Mouse (Mus musculus) intestine, postnatal 0 days (tissue): ENCODE measurements around the gene Gm11077. TPM values are rescaled to one million over a fixed set of nuclear protein-coding genes. Genes with fewer than 3 reads are reported as not detected.

Source experiments
- ATAC-seq: fragments of 200-750 bp; cut with Nextera tagmentation; 2 replicates; pipeline ENCODE4 v1.8.0; 2017; ENCODE audit warnings: mild to moderate bottlenecking, moderate TSS enrichment, moderate library complexity
- H3K27ac ChIP-seq: fragments of 300-500 bp; sonication (generic); 2 replicates; pipeline ENCODE4 v1.5.1; 2014; ENCODE audit warnings: mild to moderate bottlenecking, low read depth, low read length, moderate library complexity
- H3K27me3 ChIP-seq: fragments of 300-500 bp; sonication (generic); replicated peaks from 2 replicates; pipeline ENCODE4 v1.6.1; 2014; ENCODE audit warnings: low read length, mixed read lengths; ENCODE audit not compliant: control insufficient read depth, insufficient read depth
- H3K36me3 ChIP-seq: fragments of 300-500 bp; sonication (generic); 2 replicates; pipeline ENCODE4 v1.6.1; 2014; ENCODE audit warnings: mild to moderate bottlenecking, moderate library complexity; ENCODE audit not compliant: control insufficient read depth, insufficient read depth
- H3K4me1 ChIP-seq: fragments of 300-500 bp; sonication (generic); replicated peaks from 2 replicates; pipeline ENCODE4 v1.6.1; 2014; ENCODE audit warnings: antibody characterized with exemption, low read length, mixed read lengths; ENCODE audit not compliant: control insufficient read depth, insufficient read depth
- H3K4me2 ChIP-seq: fragments of 300-500 bp; sonication (generic); replicated peaks from 2 replicates; pipeline ENCODE4 v1.6.1; 2014; ENCODE audit warnings: low read depth, mild to moderate bottlenecking, moderate library complexity
- H3K4me3 ChIP-seq: fragments of 300-500 bp; sonication (generic); 2 replicates; pipeline ENCODE4 v1.5.1; 2014; ENCODE audit warnings: low read depth, low read length
- H3K9ac ChIP-seq: fragments of 300-500 bp; sonication (generic); 2 replicates; pipeline ENCODE4 v1.6.1; 2014; ENCODE audit warnings: mild to moderate bottlenecking, low read depth, low read length
- H3K9me3 ChIP-seq: fragments of 300-500 bp; sonication (generic); 2 replicates; pipeline ENCODE4 v1.6.1; 2016; ENCODE audit warnings: mixed run types; ENCODE audit not compliant: control insufficient read depth
- CTCF ChIP-seq: sonication (generic); IDR thresholded peaks from 2 replicates; pipeline ENCODE4 v1.5.1; 2016; ENCODE audit warnings: low read depth, mild to moderate bottlenecking, control low read depth, antibody characterized with exemption, moderate library complexity
- WGBS: fragments of 180-500 bp; shearing (Covaris S2); extraction: QIAGEN DNeasy Blood & Tissue Kit; methylation state at CpG from one replicate; pipeline ENCODE4 v1.1.7; 2014; 5-methylcytosine and 5-hydroxymethylcytosine counted together
- polyA plus RNA-seq: library from polyadenylated mRNA; unstranded; fragments of >200 nt; fragmentation: Nextera tagmentation; extraction: Ambion mirVana; gene quantifications from 2 replicates; pipeline ENCODE4 v1.2.1, GENCODE M21; 2015

Gm11077 gene
- polyA plus RNA-seq, 1 experiment from 2014 or later = not detected

DNA sequence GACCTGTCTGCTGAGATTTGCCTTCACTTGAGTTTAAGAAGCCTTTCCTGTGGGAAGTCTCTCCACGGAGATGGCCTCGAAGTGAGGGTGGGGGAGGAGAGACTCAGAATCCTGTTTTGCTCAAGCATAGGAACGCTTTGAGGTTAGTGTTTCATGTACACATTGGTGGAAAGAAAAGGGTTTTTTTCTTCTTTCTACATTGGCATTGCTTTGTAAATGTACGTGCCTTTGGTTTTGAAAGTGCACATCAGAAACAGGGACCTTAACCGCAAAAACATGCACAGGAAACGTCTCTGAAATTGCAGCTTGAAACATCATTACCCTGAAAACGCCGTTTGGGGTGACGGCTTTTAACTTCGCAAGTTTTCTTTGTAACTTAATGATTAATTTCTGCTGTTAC, 21.0 kb upstream of the Gm11077 start:
- H3K9me3 ChIP-seq = peaks cover 4% of the 10 kb centered on the region
- ATAC-seq = no peak
- H3K4me1 ChIP-seq = no peaks in the 10 kb centered on the region
- no peak overlapping the region for H3K4me3 ChIP-seq
- no peaks in the 10 kb centered on the region for H3K27me3 ChIP-seq
- no peak overlapping the region for H3K4me2 ChIP-seq
- no peak for TF ChIP-seq CTCF
- no peaks in the 10 kb centered on the region for H3K36me3 ChIP-seq
- no peak overlapping the region for H3K27ac ChIP-seq
- no peak overlapping the region for H3K9ac ChIP-seq
- 68% methylated on average over 10 of the region's 10 CpGs for WGBS

DNA sequence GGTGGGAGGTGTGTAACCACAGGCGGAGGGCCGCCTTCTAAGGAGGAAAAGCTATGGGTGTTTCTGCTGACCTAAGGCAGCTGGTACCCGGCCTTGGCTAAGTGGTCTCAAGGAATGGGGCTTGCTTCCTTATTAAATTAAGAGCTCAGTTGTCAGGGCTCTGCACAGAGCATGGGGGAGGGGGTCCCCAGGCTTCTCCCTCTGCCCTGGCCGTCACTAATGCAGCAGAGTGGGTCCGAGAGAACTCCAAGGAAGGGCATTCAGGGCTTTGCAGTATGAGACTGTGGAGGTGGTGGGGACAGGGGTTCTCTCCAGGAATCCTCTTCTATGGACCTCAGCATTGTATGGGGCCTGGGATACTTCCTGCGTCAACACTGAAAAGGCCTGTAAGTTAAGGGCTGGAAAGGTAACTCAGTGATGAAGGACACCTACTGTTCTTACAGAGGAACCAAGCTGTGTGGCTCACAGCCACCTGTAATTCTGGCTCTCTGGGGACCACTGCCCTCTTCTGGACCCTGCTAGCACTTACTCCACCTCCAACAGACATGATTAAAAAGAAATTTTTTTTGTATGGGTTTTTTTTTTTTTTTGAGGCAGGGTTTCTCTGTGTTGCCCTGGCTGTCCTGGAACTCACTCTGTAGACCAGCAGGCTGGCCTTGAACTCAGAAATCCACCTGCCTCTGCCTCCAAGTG, 19.5 kb upstream of the Gm11077 start:
- H3K36me3 ChIP-seq = no peaks in the 10 kb centered on the region
- no peaks in the 10 kb centered on the region for H3K27me3 ChIP-seq
- peaks cover 4% of the 10 kb centered on the region for H3K9me3 ChIP-seq
- no peak overlapping the region for H3K4me2 ChIP-seq
- H3K4me1 ChIP-seq = no peaks in the 10 kb centered on the region
- ATAC-seq = no peak
- no peak overlapping the region for H3K9ac ChIP-seq
- peak; percentile 58 for TF ChIP-seq CTCF
- H3K4me3 ChIP-seq = no peak overlapping the region
- H3K27ac ChIP-seq = no peak overlapping the region
- WGBS = 87% methylated on average over 6 of the region's 6 CpGs

DNA sequence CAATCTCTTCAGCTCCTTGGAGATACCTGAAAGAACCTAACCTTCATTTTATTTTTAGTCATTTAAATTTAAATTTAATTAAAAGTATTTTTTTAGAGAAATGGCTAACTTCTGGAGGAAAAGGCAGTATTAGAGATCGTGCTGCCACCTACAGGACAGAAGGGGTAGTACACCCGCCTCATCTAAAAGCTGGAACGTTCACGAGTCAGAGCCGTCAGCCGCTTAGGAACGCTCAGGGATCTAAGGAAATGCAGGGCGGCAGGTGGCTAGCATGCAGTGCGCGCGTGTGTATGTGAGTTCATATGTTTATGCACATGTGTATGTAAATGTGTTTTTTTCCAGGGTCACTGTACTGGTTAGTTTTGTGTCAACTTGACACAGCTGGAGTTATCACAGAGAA, 16.3 kb upstream of the Gm11077 start:
- no peaks in the 10 kb centered on the region for H3K9me3 ChIP-seq
- no peaks in the 10 kb centered on the region for H3K4me1 ChIP-seq
- H3K4me3 ChIP-seq = no peak overlapping the region
- 7% methylated on average over 11 of the region's 11 CpGs for WGBS
- 0 out of 2 replicates have a peak, but pooled peaks have one; percentile 41 for ATAC-seq
- H3K4me2 ChIP-seq = no peak overlapping the region
- H3K27me3 ChIP-seq = no peaks in the 10 kb centered on the region
- peak; percentile 81 for TF ChIP-seq CTCF
- H3K27ac ChIP-seq = no peak overlapping the region
- H3K9ac ChIP-seq = no peak overlapping the region
- no peaks in the 10 kb centered on the region for H3K36me3 ChIP-seq

DNA sequence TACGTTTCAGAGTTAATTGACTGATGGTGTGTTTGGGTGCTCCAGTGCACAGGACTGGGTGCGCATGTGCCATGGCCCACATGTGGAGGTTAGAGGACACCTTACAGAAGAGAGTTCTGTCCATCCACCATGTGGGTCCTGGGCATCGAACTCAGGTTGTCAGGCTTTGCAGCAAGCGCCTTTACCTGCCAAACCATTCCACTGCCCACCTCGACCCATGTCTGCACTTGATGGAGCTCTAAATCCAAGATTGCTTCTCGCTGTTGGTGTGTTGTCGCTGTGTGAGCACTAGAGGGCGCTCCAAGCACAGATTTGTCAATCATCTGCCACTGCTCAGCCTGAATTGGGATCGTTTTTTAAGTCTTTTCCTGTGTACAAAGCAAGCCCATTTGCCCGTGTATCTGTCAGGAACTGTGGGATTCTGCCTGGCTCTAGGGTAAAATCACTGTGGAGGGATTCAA, 14.1 kb upstream of the Gm11077 start:
- WGBS = 19% methylated on average over 10 of the region's 10 CpGs

GRCm38 (mm10) chr6:140722058-140722457, 7.0 kb upstream of the Gm11077 start:
- no peak overlapping the region for H3K9ac ChIP-seq
- WGBS = 81% methylated on average over 10 of the region's 10 CpGs
- no peak overlapping the region for H3K4me2 ChIP-seq
- no peak for TF ChIP-seq CTCF
- no peak overlapping the region for H3K4me3 ChIP-seq
- H3K27ac ChIP-seq = no peak overlapping the region
- H3K36me3 ChIP-seq = no peaks in the 10 kb centered on the region
- H3K4me1 ChIP-seq = no peaks in the 10 kb centered on the region
- no peaks in the 10 kb centered on the region for H3K9me3 ChIP-seq
- ATAC-seq = no peak
- no peaks in the 10 kb centered on the region for H3K27me3 ChIP-seq

More for the DNA sequence above, 14.1 kb upstream of the Gm11077 start:
- TF ChIP-seq CTCF = peak; percentile 96
- H3K4me2 ChIP-seq = no peak overlapping the region
- H3K4me3 ChIP-seq = no peak overlapping the region
- no peaks in the 10 kb centered on the region for H3K4me1 ChIP-seq
- H3K36me3 ChIP-seq = no peaks in the 10 kb centered on the region
- no peak for ATAC-seq
- no peak overlapping the region for H3K27ac ChIP-seq
- H3K27me3 ChIP-seq = no peaks in the 10 kb centered on the region
- H3K9me3 ChIP-seq = no peaks in the 10 kb centered on the region
- no peak overlapping the region for H3K9ac ChIP-seq

DNA sequence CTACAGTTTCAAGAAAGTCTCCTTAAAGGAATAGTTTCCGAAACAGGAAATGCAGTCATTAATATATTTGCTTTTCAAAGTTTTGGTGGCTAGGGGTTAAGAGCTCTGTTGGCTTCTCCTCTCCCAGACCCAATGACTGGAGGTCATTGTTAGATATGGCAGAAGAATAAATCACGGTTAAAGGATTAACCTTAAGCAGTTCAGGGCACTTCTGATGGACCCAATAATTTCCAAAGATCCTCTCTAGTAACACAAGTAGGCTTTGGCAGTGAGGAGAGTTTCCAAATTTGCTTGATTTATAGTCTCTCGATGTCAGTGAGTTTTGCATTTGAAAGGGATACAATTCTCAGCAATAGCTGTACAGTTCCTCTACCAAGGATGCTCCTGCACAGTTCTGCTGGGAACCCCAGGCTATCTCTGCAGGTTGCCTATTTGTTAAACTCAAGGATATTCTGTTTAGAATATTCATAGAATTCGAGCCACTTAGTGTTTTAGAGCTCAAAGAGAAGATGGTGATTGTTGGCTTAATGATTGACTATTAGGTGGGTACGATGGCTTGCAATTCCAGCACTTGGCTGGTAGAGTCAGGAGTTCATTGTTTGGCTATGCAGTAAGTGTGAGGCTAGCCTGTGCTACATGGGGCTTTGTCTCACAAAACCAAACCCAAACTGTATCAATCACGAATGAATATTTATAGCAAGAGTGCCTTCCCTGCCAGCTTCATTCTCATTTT, 1.8 kb downstream of the Gm11077 start:
- Histone ChIP-seq H3K4me3 (no peak overlapping the region), H3K36me3 (no peaks in the 10 kb centered on the region), H3K9ac (no peak overlapping the region), H3K9me3 (no peaks in the 10 kb centered on the region), H3K27me3 (0 out of 2 replicates have a peak, but pooled peaks cover 4% of the 10 kb centered on the region), H3K27ac (no peak overlapping the region), H3K4me1 (no peaks in the 10 kb centered on the region), H3K4me2 (no peak overlapping the region)
- 63% methylated on average over 6 of the region's 6 CpGs for WGBS
- ATAC-seq = no peak
- TF ChIP-seq CTCF = no peak
